Mouse (Mus musculus) liver, embryonic 13.5 days (tissue): Measurements from ENCODE around the gene Ccdc189. TPM values are rescaled to one million over a fixed set of nuclear protein-coding genes. Genes with fewer than 3 reads are reported as not detected.
A peak's percentile ranks its signal among the peaks of the same experiment; 100 is the strongest.
"Not testable (repeated sequence)": the region's sequence is repeated elsewhere in the genome, so short reads cannot be mapped to it uniquely, and the experiment has no call there.

Experiments
- ATAC-seq: fragments of 200-750 bp; cut with Nextera tagmentation; 2 replicates; pipeline ENCODE4 v1.8.0; 2017; ENCODE audit warnings: low read depth, mild to moderate bottlenecking, moderate number of reproducible peaks, moderate library complexity
- DNase-seq: peaks from one replicate; pipeline ENCODE4 v3.0.0; 2022
- H3K27ac ChIP-seq: fragments of 300-500 bp; sonication (generic); 2 replicates; pipeline ENCODE4 v1.5.1; 2015; ENCODE audit warnings: moderate library complexity, mild to moderate bottlenecking, inconsistent platforms
- H3K27me3 ChIP-seq: fragments of 300-500 bp; sonication (generic); 2 replicates; pipeline ENCODE4 v1.6.1; 2015; ENCODE audit warnings: mild to moderate bottlenecking, inconsistent platforms
- H3K36me3 ChIP-seq: fragments of 300-500 bp; sonication (generic); 2 replicates; pipeline ENCODE4 v1.6.1; 2015; ENCODE audit warnings: mild to moderate bottlenecking, inconsistent platforms
- H3K4me1 ChIP-seq: fragments of 300-500 bp; sonication (generic); replicated peaks from 2 replicates; pipeline ENCODE4 v1.6.1; 2015; ENCODE audit warnings: inconsistent platforms
- H3K4me2 ChIP-seq: fragments of 300-500 bp; sonication (generic); 2 replicates; pipeline ENCODE4 v1.6.1; 2015; ENCODE audit warnings: inconsistent platforms, mild to moderate bottlenecking, moderate library complexity
- H3K4me3 ChIP-seq: fragments of 300-500 bp; sonication (generic); replicated peaks from 2 replicates; pipeline ENCODE4 v1.5.1; 2015; ENCODE audit warnings: mild to moderate bottlenecking, inconsistent platforms
- H3K9ac ChIP-seq: fragments of 300-500 bp; sonication (generic); 2 replicates; pipeline ENCODE4 v1.6.1; 2015; ENCODE audit warnings: mild to moderate bottlenecking, inconsistent platforms
- H3K9me3 ChIP-seq: fragments of 300-500 bp; sonication (generic); replicated peaks from 2 replicates; pipeline ENCODE4 v1.6.1; 2016; ENCODE audit warnings: inconsistent platforms
- WGBS: fragments of 180-500 bp; shearing (Covaris S2); methylation state at CpG from one replicate; pipeline ENCODE4 v1.1.7; 2015; ENCODE audit not compliant: insufficient replicate concordance; 5-methylcytosine and 5-hydroxymethylcytosine counted together
- polyA plus RNA-seq: library from polyadenylated mRNA; unstranded; fragments of >200 nt; fragmentation: Nextera tagmentation; extraction: Ambion mirVana; gene quantifications from 2 replicates; pipeline ENCODE4 v1.2.1, GENCODE M21; 2015

Ccdc189 gene
- polyA plus RNA-seq, result 7.3 TPM in 2 replicates

DNA sequence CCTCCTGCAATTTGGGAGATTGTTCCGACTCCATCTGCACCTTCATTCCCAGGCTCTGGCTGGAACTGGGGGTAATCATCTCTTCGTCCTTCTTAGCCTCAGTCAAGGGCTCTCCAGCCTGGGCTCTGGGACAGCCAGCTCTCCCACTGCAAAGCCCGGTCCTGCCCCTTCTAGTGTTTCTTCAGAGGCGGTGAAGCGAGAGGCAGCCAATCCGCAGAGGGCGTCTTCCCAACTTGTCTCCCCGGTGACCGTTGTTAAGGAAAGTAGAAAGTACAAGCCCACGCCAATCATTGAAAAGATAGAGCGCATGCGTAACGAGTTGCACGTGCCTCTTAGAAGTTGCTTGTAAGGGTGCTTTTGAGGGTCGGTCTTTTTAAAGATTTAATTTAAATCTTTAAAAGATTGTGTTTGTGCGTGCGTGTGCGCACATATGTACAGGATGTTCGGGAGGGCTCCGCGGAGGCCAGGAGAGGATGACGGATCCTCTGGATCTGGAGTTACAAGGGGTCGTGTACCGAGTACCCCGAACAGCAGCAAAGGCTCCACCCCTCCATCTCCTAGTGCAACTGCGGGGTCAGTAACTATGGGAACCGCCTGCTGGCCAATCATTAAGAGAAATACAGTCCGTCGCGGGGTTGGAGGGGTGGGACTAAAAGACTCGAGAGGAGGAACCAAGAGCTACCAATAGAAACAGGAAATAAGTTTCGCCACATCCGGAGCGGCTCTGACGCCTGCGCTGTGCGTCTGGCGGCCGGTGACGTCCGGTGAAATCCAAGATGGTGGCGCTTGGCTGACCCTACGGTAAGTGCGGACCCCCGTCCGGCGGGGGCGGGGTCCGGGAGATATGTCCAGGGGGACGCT lies at the start of gene Ccdc189, which contains the start of gene Rnf40:
Gene Ccdc189, minus strand, starts transcription at position 585 of the 861 bp plus-strand sequence.
Gene Rnf40, plus strand, starts transcription at position 757 of the 861 bp plus-strand sequence.
- peak within 1 kb of the TSS; percentile 89 for H3K4me3 ChIP-seq
- peak within 1 kb of the TSS; percentile 80 for H3K27ac ChIP-seq
- no peaks in the 10 kb centered on the region for H3K9me3 ChIP-seq
- under 1% methylated on average over 50 of the region's 50 CpGs for WGBS
- DNase-seq (peak; percentile 93), ATAC-seq (peak; percentile 91)
- peak within 1 kb of the TSS; percentile 90 for H3K9ac ChIP-seq
- H3K36me3 ChIP-seq, result peaks cover 57% of the 10 kb centered on the region
- peaks cover 46% of the 10 kb centered on the region for H3K4me1 ChIP-seq
- H3K4me2 ChIP-seq, result peak within 1 kb of the TSS; percentile 98
- no peaks in the 10 kb centered on the region for H3K27me3 ChIP-seq

DNA sequence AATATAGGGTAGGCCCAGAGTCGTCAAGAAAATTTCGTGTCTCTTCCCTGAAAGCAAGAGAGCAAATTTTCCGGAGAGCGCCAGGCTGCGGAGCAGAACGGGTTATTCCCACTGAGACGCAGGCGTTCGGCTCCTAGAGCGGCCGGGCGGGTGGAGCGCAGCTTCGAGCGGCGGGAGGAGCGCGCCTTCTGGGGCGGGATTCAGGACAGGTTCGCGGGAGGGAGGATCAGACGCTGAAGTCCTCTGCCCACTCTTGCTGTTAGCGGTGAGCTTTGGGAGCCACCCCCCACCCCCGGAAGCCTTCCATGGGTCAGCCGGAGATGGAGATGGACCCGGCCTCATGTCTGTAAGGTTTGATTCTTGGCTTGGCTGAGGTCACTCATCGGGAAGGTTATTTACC lies 48.6 kb upstream of the Ccdc189 start:
- peaks cover 3% of the 10 kb centered on the region; the same call in 1 of the 2 replicates for H3K4me1 ChIP-seq
- H3K36me3 ChIP-seq, result no peaks in the 10 kb centered on the region
- peak overlapping the region; percentile 13; the same call in 1 of the 2 replicates for H3K9ac ChIP-seq
- no peak for DNase-seq
- H3K27ac ChIP-seq, result no peak overlapping the region
- peaks cover 64% of the 10 kb centered on the region for H3K27me3 ChIP-seq
- WGBS, result 2% methylated on average over 27 of the region's 27 CpGs
- ATAC-seq, result no peak; the same call in 1 of the 2 replicates
- peak overlapping the region; percentile 45 for H3K4me3 ChIP-seq
- H3K9me3 ChIP-seq, result no peaks in the 10 kb centered on the region
- peak overlapping the region; percentile 55 for H3K4me2 ChIP-seq

DNA sequence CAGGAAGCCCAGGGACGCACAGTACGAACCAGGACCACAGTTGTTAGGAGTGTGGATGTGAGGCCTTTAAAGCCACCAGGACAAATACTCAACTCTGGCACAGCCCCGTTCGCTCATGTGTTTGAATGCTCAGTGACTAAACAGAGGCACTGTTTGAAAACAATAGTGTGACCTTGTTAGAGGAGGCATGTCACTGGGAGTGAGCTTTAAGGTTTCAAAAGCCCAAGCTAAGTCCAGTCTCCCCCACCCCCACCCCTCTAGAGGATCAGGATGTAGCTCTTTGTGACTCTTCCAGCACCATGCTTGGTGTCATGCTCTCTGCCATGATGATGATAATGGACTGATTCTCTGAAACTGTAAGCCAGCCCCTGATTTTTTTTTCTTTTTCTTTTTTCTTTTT lies 43.0 kb upstream of the Ccdc189 start:
- H3K4me2 ChIP-seq, result no peak overlapping the region
- H3K27ac ChIP-seq, result no peak overlapping the region
- peaks cover 14% of the 10 kb centered on the region for H3K4me1 ChIP-seq
- no peaks in the 10 kb centered on the region for H3K9me3 ChIP-seq
- WGBS, result 78% methylated on average over 4 of the region's 4 CpGs
- H3K4me3 ChIP-seq, result no peak overlapping the region
- no peak overlapping the region for H3K9ac ChIP-seq
- no peaks in the 10 kb centered on the region for H3K36me3 ChIP-seq
- no peak for DNase-seq
- H3K27me3 ChIP-seq, result peaks cover 19% of the 10 kb centered on the region
- no peak for ATAC-seq

DNA sequence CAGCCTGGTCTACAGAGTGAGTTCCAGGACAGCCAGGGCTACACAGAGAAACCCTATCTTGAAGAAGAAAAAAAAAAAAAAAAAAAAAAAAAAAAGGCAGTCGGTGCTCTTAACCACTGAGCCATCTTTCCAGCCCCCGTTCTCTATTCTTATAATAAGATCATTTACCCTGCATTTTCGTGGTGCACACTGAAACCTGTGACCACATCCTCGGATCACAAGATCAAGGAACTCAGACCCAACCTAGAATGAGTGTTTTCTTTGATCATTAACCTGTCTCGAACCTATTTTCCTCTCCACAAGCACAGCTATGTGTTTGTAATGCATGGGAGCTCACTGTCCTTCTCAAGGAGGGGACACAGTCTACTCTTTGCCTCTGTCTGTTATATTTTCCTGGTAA lies 40.3 kb upstream of the Ccdc189 start:
- Histone ChIP-seq H3K4me3 (no peak overlapping the region), H3K27me3 (0 out of 2 replicates have a peak, but pooled peaks cover 2% of the 10 kb centered on the region), H3K27ac (no peak overlapping the region), H3K36me3 (no peaks in the 10 kb centered on the region), H3K9ac (no peak overlapping the region), H3K9me3 (no peaks in the 10 kb centered on the region), H3K4me2 (no peak overlapping the region), H3K4me1 (peaks cover 20% of the 10 kb centered on the region)
- ATAC-seq, result no peak
- 65% methylated on average over 5 of the region's 5 CpGs for WGBS
- DNase-seq, result no peak

DNA sequence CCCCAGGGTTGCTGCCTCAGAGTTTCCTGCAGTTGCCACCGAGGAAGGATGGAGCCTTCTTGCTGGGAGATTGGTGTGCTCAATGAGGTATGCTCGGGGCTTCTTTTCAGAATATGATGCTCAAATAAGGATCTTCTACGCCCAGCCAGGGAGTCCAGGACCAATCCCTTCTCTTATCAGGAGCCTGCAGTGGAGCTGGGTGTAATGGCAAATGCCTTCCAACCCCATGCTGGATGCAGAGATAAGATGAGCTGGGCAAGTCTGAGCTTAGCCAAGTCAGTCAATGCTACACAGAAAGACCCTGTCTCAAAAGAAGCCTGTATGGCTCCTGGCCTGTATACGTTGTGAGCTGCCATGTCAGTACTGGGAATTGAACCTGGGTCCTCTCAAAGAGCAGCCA lies 38.1 kb upstream of the Ccdc189 start:
- ATAC-seq (peak; percentile 100), DNase-seq (peak; percentile 81)
- H3K27me3 ChIP-seq, result no peaks in the 10 kb centered on the region
- H3K4me1 ChIP-seq, result peaks cover 20% of the 10 kb centered on the region
- WGBS, result 26% methylated on average over 4 of the region's 4 CpGs
- peak overlapping the region; percentile 35 for H3K4me3 ChIP-seq
- peak overlapping the region; percentile 64 for H3K4me2 ChIP-seq
- 0 out of 2 replicates have a peak overlapping the region, but pooled peaks have one; percentile 10 for H3K9ac ChIP-seq
- no peaks in the 10 kb centered on the region for H3K9me3 ChIP-seq
- H3K36me3 ChIP-seq, result no peaks in the 10 kb centered on the region
- peak overlapping the region; percentile 74 for H3K27ac ChIP-seq

DNA sequence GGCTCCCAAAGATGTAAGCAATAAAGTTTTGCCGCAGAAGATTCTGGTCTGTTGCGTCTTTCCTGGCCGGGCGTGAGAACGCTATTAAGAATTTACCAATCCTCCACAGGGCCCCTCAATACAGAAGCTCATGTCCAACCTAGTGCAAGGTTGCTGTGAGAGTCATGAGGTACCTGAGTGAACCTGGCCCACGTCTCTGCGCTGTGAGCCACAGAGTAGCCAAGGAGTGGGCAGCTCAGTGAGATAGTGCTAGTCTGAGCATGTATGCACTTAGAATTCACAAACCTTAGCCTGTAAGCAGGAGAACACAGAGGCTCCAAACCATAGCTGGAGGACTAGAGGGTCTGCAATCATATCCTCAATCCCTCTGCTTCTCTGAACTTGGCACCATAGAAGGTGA lies 37.6 kb upstream of the Ccdc189 start:
- Histone ChIP-seq H3K9me3 (no peaks in the 10 kb centered on the region), H3K4me2 (peak overlapping the region; percentile 64), H3K4me1 (peaks cover 20% of the 10 kb centered on the region), H3K9ac (0 out of 2 replicates have a peak overlapping the region, but pooled peaks have one; percentile 10), H3K27ac (peak overlapping the region; percentile 74), H3K36me3 (no peaks in the 10 kb centered on the region), H3K4me3 (peak overlapping the region; percentile 35), H3K27me3 (no peaks in the 10 kb centered on the region)
- ATAC-seq (peak; percentile 16), DNase-seq (no peak)
- 88% methylated on average over 7 of the region's 7 CpGs for WGBS

DNA sequence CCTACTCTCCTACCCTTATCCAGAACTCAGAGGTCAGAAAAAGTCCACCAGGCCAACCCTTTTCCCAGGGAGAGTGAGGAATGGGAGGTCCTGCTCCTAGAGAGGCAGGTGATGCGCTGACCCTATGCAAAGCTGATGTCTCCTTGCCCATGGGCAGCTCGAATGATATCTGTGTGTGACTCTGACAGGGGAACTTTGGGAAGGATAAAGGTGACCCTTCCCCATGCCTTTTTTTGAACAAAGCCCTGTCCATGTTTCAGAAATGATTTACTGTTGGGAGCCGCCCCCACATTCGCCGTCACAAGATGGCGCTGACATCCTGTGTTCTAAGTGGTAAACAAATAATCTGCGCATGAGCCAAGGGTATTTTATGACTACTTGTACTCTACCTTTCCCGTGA lies 30.0 kb upstream of the Ccdc189 start:
- H3K4me2 ChIP-seq, ATAC-seq, H3K4me3 ChIP-seq, DNase-seq, H3K27me3 ChIP-seq, H3K36me3 ChIP-seq, H3K27ac ChIP-seq, H3K9ac ChIP-seq, H3K9me3 ChIP-seq: not testable (repeated sequence)
- WGBS, result 90% methylated on average over 7 of the region's 8 CpGs
- H3K4me1 ChIP-seq, result peaks cover 22% of the 10 kb centered on the region

DNA sequence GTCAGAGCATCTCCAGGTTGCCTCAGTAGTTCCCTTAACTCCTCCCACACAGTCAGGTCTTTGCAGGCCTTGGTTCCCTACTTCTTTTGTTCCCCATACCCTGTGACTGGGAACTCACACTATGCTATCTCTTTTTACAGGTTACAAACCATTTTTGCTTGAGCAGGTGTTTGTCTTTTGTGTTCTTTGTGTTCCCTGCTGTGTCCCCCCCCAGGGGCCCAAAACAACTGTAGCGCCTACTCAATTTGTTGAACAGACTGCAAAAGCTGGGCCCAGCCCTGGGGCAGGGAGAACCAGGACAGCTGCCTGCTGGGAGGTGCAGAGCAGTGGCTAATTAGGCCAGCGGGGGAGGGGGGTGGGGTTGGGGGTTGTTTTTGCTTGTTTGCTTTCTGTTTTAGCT lies 29.6 kb upstream of the Ccdc189 start:
- Histone ChIP-seq H3K4me3 (no peak overlapping the region), H3K36me3 (no peaks in the 10 kb centered on the region), H3K4me2 (no peak overlapping the region), H3K27ac (no peak overlapping the region), H3K9me3 (no peaks in the 10 kb centered on the region), H3K27me3 (0 out of 2 replicates have a peak, but pooled peaks cover 6% of the 10 kb centered on the region), H3K4me1 (peaks cover 22% of the 10 kb centered on the region), H3K9ac (no peak overlapping the region)
- WGBS, result 79% methylated on average over 2 of the region's 2 CpGs
- DNase-seq (no peak), ATAC-seq (no peak)

DNA sequence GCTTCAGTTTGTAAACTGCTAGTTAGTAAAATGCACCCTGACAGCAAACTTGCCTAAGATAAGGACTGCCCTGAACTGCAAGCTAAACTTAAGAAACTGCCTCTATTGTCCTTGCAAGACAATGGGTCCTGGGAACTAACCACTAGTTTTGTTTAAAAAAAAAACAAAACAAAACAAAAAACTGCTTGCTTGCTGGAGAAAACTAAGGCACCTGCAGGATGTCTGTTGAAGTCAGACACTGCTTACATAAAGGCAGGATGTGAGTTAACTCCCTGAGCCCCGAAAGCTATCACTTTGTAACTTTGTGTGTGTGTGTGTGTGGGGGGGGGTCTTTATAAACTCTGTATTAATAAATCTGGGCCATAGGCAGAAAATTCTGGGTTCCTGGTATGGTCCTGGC lies 28.5 kb upstream of the Ccdc189 start:
- H3K27ac ChIP-seq, result no peak overlapping the region
- H3K4me2 ChIP-seq, result no peak overlapping the region
- DNase-seq, result no peak
- H3K4me1 ChIP-seq, result peaks cover 22% of the 10 kb centered on the region
- WGBS, result 61% methylated on average over 1 of the region's 1 CpGs
- H3K27me3 ChIP-seq, result 0 out of 2 replicates have a peak, but pooled peaks cover 6% of the 10 kb centered on the region
- no peak overlapping the region for H3K4me3 ChIP-seq
- H3K9ac ChIP-seq, result no peak overlapping the region
- ATAC-seq, result no peak
- H3K36me3 ChIP-seq, result peaks cover 11% of the 10 kb centered on the region
- H3K9me3 ChIP-seq, result no peaks in the 10 kb centered on the region

DNA sequence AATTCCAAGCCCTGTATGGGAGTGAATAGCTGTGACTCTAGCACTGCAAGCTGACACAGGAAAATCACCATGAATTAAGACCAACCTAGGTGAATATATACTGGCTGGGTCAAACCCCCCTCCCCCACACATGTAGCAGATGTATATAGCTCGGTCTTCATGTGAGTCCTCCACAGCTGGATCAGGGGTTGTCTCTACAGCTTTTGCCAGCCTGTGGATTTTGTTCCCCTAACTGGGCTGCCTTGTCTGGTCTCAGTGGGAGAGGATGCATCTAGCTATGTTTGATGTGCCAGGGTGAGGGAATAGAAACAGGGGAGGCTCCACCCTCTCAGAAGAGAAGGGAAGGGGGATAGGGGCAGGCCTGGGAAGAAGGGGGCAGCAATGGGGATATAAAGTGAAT lies 27.9 kb upstream of the Ccdc189 start:
- 0 out of 2 replicates have a peak, but pooled peaks cover 6% of the 10 kb centered on the region for H3K27me3 ChIP-seq
- H3K4me1 ChIP-seq, result peaks cover 22% of the 10 kb centered on the region
- no peaks in the 10 kb centered on the region for H3K9me3 ChIP-seq
- H3K9ac ChIP-seq, result no peak overlapping the region
- H3K4me3 ChIP-seq, result no peak overlapping the region
- no peak for DNase-seq
- H3K27ac ChIP-seq, result no peak overlapping the region
- 64% methylated on average over 1 of the region's 1 CpGs for WGBS
- ATAC-seq, result no peak
- H3K4me2 ChIP-seq, result no peak overlapping the region
- peaks cover 16% of the 10 kb centered on the region for H3K36me3 ChIP-seq

DNA sequence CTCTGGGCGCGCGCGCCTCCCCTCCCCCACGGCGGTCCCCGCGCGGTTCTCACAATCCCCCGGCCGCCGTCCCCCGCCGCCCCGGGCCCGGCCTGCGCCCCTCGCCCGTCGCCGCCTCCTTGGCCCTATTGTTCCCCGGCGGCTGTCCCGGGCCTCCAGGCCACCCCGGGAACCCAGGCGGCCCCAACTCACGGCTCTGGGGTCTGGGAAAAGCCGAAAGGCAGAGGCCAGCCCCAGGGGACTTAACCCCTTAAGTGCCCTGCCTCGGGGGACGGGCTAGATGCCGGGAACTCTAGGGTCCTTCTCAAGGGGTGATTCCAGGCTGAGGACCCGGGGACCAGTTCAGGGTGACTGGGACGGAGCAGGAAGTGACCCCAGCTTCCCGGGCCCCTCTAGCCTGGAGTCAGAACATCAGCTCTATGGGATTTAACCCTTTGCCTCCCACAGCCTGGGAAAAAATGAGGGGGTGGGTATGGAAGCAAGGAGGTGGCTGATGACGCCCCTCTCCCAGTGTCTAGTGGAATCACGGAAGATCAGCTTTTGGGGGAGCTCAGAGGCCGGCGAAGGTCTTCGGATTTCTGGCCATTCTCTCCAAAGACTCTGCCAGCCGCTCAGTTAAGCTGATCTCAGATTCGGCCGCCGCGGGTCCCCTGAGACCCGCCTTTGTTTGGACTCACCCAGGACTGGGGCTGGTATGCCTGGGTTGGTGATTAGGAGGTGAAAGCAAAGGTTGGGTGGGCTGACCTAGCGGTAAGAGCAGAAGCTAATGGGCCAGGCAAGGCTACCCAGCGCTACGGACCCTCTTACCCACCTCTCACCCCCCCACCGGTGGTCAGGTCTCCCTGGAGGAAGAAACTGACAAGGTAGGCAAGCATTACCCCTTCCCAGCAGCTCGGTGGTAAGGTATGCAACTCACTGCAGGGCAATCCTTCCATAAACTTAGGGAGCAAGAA lies 26.8 kb upstream of the Ccdc189 start, which contains the start of gene Zfp629:
Gene Zfp629, minus strand, starts transcription at position 907 of the 953 bp plus-strand sequence.
- peak within 1 kb of the TSS; percentile 60 for H3K27ac ChIP-seq
- peaks cover 28% of the 10 kb centered on the region for H3K36me3 ChIP-seq
- H3K4me1 ChIP-seq, result peaks cover 22% of the 10 kb centered on the region
- DNase-seq, result peak; percentile 43
- peak within 1 kb of the TSS; percentile 78 for H3K4me3 ChIP-seq
- H3K27me3 ChIP-seq, result 0 out of 2 replicates have a peak, but pooled peaks cover 6% of the 10 kb centered on the region
- H3K4me2 ChIP-seq, result peak within 1 kb of the TSS; percentile 91
- peak within 1 kb of the TSS; percentile 87 for H3K9ac ChIP-seq
- no peaks in the 10 kb centered on the region for H3K9me3 ChIP-seq
- ATAC-seq, result peak; percentile 64
- under 1% methylated on average over 45 of the region's 50 CpGs for WGBS
